Mouse (Mus musculus): ENCODE data around the gene Ilf3. TPM values are rescaled to one million over a fixed set of nuclear protein-coding genes. Genes with fewer than 3 reads are reported as not detected.

Ilf3 gene
- total RNA-seq, 2 experiments from 2014 or later, result 107 to 118 TPM

GRCm38 (mm10) chr9:21397170-21397569 is 29.5 kb downstream of the Ilf3 start:
- no peak for DNase-seq (ENCODE audit: low spot score in 2 of 2)

- DNase-seq (ENCODE audit: low spot score in 2 of 2), result no peak
Measured at GRCm38 (mm10) chr9:21401042-21401441, 33.4 kb downstream of the Ilf3 start.

- no peak for DNase-seq (ENCODE audit: low spot score in 2 of 2)
Measured at GRCm38 (mm10) chr9:21402764-21403253, 35.1 kb downstream of the Ilf3 start.

- no peak for DNase-seq (ENCODE audit: low spot score in 2 of 2)
Measured at GRCm38 (mm10) chr9:21403745-21404144, 36.1 kb downstream of the Ilf3 start.

- DNase-seq (ENCODE audit: low spot score in 2 of 2), result no peak
Measured at GRCm38 (mm10) chr9:21405525-21405924, 37.9 kb downstream of the Ilf3 start.

GRCm38 (mm10) chr9:21407951-21408350 is 40.3 kb downstream of the Ilf3 start:
- DNase-seq (ENCODE audit: low spot score in 2 of 2), result peak in 1 of 2 experiments; percentile 31

- DNase-seq (ENCODE audit: low spot score in 2 of 2), result no peak
Measured at GRCm38 (mm10) chr9:21408624-21409023, 41.0 kb downstream of the Ilf3 start.

- DNase-seq (ENCODE audit: low spot score in 2 of 2), result peak; percentile 42 to 69
Measured at GRCm38 (mm10) chr9:21409592-21410317, 42.1 kb downstream of the Ilf3 start.

GRCm38 (mm10) chr9:21411669-21412550 is 44.2 kb downstream of the Ilf3 start, which contains the start of gene Qtrt1:
Qtrt1 (plus strand) TSS chr9:21411837.
- DNase-seq (ENCODE audit: low spot score in 2 of 2), result peak; percentile 36 to 67

- no peak for DNase-seq (ENCODE audit: low spot score in 2 of 2)
Measured at GRCm38 (mm10) chr9:21417866-21418265, 50.2 kb downstream of the Ilf3 start.

GRCm38 (mm10) chr9:21419646-21420045 is 52.0 kb downstream of the Ilf3 start:
- DNase-seq (ENCODE audit: low spot score in 2 of 2), result no peak

- peak; percentile 91 to 97 for DNase-seq (ENCODE audit: low spot score in 2 of 2)
Measured at GRCm38 (mm10) chr9:21424631-21425555, 57.2 kb downstream of the Ilf3 start, which contains the start of gene Dnm2. Dnm2 (plus strand) TSS chr9:21424908.

- no peak for DNase-seq (ENCODE audit: low spot score in 2 of 2)
Measured at GRCm38 (mm10) chr9:21425556-21425945, 57.9 kb downstream of the Ilf3 start.

GRCm38 (mm10) chr9:21426013-21426412 is 58.3 kb downstream of the Ilf3 start:
- DNase-seq (ENCODE audit: low spot score in 2 of 2), result no peak

- DNase-seq (ENCODE audit: low spot score in 2 of 2), result no peak
Measured at GRCm38 (mm10) chr9:21426525-21426924, 58.9 kb downstream of the Ilf3 start.

- no peak for DNase-seq (ENCODE audit: low spot score in 2 of 2)
Measured at GRCm38 (mm10) chr9:21427773-21428172, 60.1 kb downstream of the Ilf3 start.

GRCm38 (mm10) chr9:21428178-21428577 is 60.5 kb downstream of the Ilf3 start:
- no peak for DNase-seq (ENCODE audit: low spot score in 2 of 2)

GRCm38 (mm10) chr9:21430724-21431123 is 63.1 kb downstream of the Ilf3 start:
- DNase-seq (ENCODE audit: low spot score in 2 of 2), result no peak

GRCm38 (mm10) chr9:21432066-21432465 is 64.4 kb downstream of the Ilf3 start:
- no peak for DNase-seq (ENCODE audit: low spot score in 2 of 2)

GRCm38 (mm10) chr9:21433766-21434165 is 66.1 kb downstream of the Ilf3 start:
- no peak for DNase-seq (ENCODE audit: low spot score in 2 of 2)

GRCm38 (mm10) chr9:21434410-21434809 is 66.7 kb downstream of the Ilf3 start:
- no peak for DNase-seq (ENCODE audit: low spot score in 2 of 2)
